Mouse (Mus musculus) brain, embryonic 18.5 days (tissue): ENCODE measurements around the gene Col2a1.

Experiments
- DNase-seq: peaks from one replicate; pipeline ENCODE4 v3.0.0-alpha.2; 2012; ENCODE audit warnings: low read depth, low spot score

Gene Col2a1

GRCm38 (mm10) chr15:98003822-98004739 lies at the start of gene Col2a1:
Gene Col2a1 (minus strand): TSS chr15:98004695.
- DNase-seq, result no peak

GRCm38 (mm10) chr15:98051685-98052084 lies 47.2 kb upstream of the Col2a1 start:
- no peak for DNase-seq

- DNase-seq, result no peak
Observed at GRCm38 (mm10) chr15:98048918-98049700, 44.6 kb upstream of the Col2a1 start.

GRCm38 (mm10) chr15:98044387-98044786 lies 39.9 kb upstream of the Col2a1 start:
- DNase-seq, result no peak

GRCm38 (mm10) chr15:98043967-98044366 lies 39.5 kb upstream of the Col2a1 start:
- DNase-seq, result no peak

- DNase-seq, result no peak
Observed at GRCm38 (mm10) chr15:98042508-98042907, 38.0 kb upstream of the Col2a1 start.

- no peak for DNase-seq
Observed at GRCm38 (mm10) chr15:98039682-98040081, 35.2 kb upstream of the Col2a1 start.

- DNase-seq, result no peak
Observed at GRCm38 (mm10) chr15:98036578-98036977, 32.1 kb upstream of the Col2a1 start.

GRCm38 (mm10) chr15:98035076-98035755 lies 30.7 kb upstream of the Col2a1 start:
- DNase-seq, result no peak

GRCm38 (mm10) chr15:98033233-98033748 lies 28.8 kb upstream of the Col2a1 start:
- DNase-seq, result no peak

- no peak for DNase-seq
Observed at GRCm38 (mm10) chr15:98029798-98030197, 25.3 kb upstream of the Col2a1 start.

- DNase-seq, result no peak
Observed at GRCm38 (mm10) chr15:98026967-98027904, 22.7 kb upstream of the Col2a1 start.

GRCm38 (mm10) chr15:98025611-98026010 lies 21.1 kb upstream of the Col2a1 start:
- DNase-seq, result no peak

GRCm38 (mm10) chr15:98023137-98023536 lies 18.6 kb upstream of the Col2a1 start:
- no peak for DNase-seq

- no peak for DNase-seq
Observed at GRCm38 (mm10) chr15:98021886-98022285, 17.4 kb upstream of the Col2a1 start.

- DNase-seq, result no peak
Observed at GRCm38 (mm10) chr15:98019047-98019446, 14.6 kb upstream of the Col2a1 start.

GRCm38 (mm10) chr15:98017925-98018324 lies 13.4 kb upstream of the Col2a1 start:
- no peak for DNase-seq

- DNase-seq, result no peak
Observed at GRCm38 (mm10) chr15:98012810-98013209, 8.3 kb upstream of the Col2a1 start.

- no peak for DNase-seq
Observed at GRCm38 (mm10) chr15:98005181-98005580, 686 bp upstream of the Col2a1 start.

GRCm38 (mm10) chr15:98004740-98005159 lies 255 bp upstream of the Col2a1 start:
- no peak for DNase-seq
